Mouse (Mus musculus): ENCODE data around the gene Mcu. TPM values are rescaled to one million over a fixed set of nuclear protein-coding genes. Genes with fewer than 3 reads are reported as not detected.

Gene Mcu
- polyA plus RNA-seq, 1 experiment from 2014 or later: 24.7 TPM

DNA sequence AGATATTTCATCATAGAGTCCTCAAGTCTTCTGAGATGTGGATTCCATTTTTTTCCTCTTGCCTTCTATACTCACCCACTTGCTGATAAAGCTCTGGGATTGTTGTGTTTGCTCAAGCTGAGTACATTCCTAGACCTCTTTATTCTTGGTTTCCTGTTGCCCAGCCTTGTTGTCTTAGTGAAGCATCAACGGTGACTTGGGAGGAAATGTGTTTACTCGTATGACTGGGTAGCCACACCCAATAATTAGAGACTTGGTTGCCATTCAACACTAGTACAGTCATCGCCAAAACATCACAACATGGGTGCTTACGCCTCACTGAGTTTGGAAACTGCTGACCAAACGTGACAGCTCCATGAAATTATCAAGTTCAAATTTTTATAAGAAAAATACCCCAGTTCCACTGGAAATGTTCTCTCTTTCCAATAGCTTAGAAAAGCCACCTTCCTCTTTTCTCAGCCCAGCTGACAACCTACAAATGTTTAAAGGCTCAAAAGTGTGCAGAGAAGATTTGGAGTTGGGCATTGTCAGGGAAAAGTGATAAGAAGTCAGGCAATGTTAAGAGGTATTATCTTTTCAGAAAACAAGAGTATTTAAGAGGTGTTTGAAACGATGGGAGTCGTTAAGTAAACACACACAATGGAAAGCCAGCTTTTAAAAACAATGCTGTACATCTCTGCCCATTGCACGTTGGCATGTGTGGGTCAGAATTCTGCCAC lies 26.3 kb upstream of the Mcu start:
- Histone ChIP-seq H3K9ac (ENCODE audit: low read depth, low read length) (no peak overlapping the region), H3K27ac (ENCODE audit: low read depth, low read length) (no peak overlapping the region)
- ATAC-seq (ENCODE audit: low FRiP score): no peak

DNA sequence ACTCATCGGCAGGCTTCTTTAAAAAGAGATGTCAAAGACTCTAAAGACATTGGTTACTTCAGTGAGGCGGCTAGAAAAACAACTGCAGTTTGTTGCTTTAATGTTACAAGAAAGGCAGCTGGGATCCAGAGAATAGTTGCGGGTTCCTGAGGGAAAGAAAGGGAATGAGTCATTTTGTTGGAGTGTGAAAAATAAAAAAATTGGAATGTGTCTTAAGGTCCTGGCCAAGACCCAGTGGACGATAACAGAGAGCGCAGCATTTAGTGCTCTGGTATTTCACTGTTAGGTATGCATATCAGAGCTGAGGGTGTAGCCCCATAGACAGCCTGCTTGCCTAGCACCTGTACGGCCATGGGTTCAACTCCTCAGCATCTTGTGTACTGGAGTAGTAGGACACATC lies 22.1 kb upstream of the Mcu start:
- H3K9me3 ChIP-seq (ENCODE audit: control insufficient read depth, low read length): no peaks in the 10 kb centered on the region
- no peak overlapping the region for H3K4me3 ChIP-seq (ENCODE audit: low read depth, low read length)
- H3K9ac ChIP-seq (ENCODE audit: low read depth, low read length): no peak overlapping the region
- no peak overlapping the region for H3K27ac ChIP-seq (ENCODE audit: low read depth, low read length)
- no peaks in the 10 kb centered on the region for H3K4me1 ChIP-seq (replicated peaks; ENCODE audit: control insufficient read depth, insufficient read depth, low read length)
- ATAC-seq (ENCODE audit: low FRiP score): no peak
- 92% methylated on average over 6 of the region's 6 CpGs for WGBS
- H3K27me3 ChIP-seq (ENCODE audit: control insufficient read depth, insufficient read depth, low read length): no peaks in the 10 kb centered on the region
- DNase-seq (ENCODE audit: low spot score): no peak
- no peak overlapping the region for H3K4me2 ChIP-seq (replicated peaks; ENCODE audit: low read depth, low read length)
- no peaks in the 10 kb centered on the region for H3K36me3 ChIP-seq (ENCODE audit: control insufficient read depth, insufficient read depth, low read length)

More for the DNA sequence above, 26.3 kb upstream of the Mcu start:
- Histone ChIP-seq H3K4me1 (replicated peaks; ENCODE audit: control insufficient read depth, insufficient read depth, low read length) (no peaks in the 10 kb centered on the region), H3K36me3 (ENCODE audit: control insufficient read depth, insufficient read depth, low read length) (no peaks in the 10 kb centered on the region), H3K27me3 (ENCODE audit: control insufficient read depth, insufficient read depth, low read length) (no peaks in the 10 kb centered on the region), H3K9me3 (ENCODE audit: control insufficient read depth, low read length) (no peaks in the 10 kb centered on the region), H3K4me2 (replicated peaks; ENCODE audit: low read depth, low read length) (no peak overlapping the region), H3K4me3 (ENCODE audit: low read depth, low read length) (no peak overlapping the region)
- WGBS: 81% methylated on average over 8 of the region's 8 CpGs
- no peak for DNase-seq (ENCODE audit: low spot score)

DNA sequence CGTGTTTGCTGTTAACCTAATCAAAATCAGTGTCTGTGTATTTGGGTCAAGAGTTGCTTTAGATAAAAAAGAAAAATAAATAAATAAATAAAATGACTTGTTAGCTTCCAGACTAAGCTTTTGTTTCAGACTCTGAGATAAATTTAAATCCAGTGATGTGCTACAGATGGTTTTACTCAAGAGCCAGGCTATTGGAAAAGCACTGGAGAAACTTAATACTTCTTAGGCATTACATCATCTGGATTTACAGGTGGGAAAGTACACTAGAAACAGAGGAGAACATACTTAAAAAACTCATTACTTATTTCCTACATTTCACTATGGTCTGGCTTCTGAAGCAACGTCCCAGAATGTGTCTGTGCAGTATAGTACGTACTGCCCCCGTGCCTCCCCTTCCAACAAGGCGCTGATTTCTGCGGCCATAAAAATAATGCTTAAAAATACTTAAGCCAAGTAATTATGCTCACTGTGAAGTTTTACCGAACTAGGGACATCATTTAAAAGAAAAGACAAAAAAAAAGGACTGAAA lies 21.2 kb upstream of the Mcu start:
- Histone ChIP-seq H3K4me2 (replicated peaks; ENCODE audit: low read depth, low read length) (no peak overlapping the region), H3K27ac (ENCODE audit: low read depth, low read length) (no peak overlapping the region), H3K36me3 (ENCODE audit: control insufficient read depth, insufficient read depth, low read length) (no peaks in the 10 kb centered on the region), H3K27me3 (ENCODE audit: control insufficient read depth, insufficient read depth, low read length) (no peaks in the 10 kb centered on the region), H3K9me3 (ENCODE audit: control insufficient read depth, low read length) (no peaks in the 10 kb centered on the region), H3K4me1 (replicated peaks; ENCODE audit: control insufficient read depth, insufficient read depth, low read length) (no peaks in the 10 kb centered on the region), H3K9ac (ENCODE audit: low read depth, low read length) (no peak overlapping the region), H3K4me3 (ENCODE audit: low read depth, low read length) (no peak overlapping the region)
- 88% methylated on average over 7 of the region's 7 CpGs for WGBS
- no peak for DNase-seq (ENCODE audit: low spot score)
- ATAC-seq (ENCODE audit: low FRiP score): no peak

DNA sequence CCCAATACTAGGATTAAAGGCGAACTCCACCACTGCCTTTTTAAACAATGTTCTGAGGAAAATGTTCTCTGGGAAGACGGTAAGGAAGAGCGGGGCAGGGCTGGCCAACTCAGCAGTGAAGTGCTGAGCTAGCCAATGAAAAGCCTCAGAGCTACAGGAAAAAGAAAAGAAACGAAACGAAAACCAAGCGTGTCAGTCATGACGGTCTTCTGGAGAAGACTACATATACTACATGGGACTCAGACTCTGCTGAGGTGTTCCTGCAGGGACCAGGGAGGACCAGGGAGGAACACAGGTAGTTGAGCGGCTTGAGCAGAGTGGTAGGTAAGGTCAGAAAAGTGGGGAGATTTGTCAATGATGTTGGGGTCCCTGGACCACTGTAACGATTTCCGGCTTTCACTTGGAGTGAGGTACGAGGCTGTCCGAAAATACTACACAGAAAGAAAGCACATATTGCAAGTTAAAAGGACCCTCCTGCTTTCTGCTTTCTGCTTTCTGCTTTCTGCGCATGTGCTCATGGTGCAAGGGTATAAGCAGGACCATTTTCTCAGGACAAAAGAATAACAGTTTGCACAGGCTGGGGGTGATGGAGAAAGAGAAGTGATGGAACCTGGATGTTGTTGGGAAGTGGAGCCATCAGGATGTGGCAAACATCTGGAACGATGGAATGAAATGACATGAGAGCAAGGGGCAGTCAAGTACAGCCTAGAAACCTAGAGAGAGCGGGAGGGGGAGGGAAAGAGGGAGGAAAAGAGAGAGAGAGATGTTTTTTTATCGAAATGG lies 20.4 kb upstream of the Mcu start:
- H3K27ac ChIP-seq (ENCODE audit: low read depth, low read length): no peak overlapping the region
- 82% methylated on average over 16 of the region's 16 CpGs for WGBS
- no peak overlapping the region for H3K4me3 ChIP-seq (ENCODE audit: low read depth, low read length)
- H3K36me3 ChIP-seq (ENCODE audit: control insufficient read depth, insufficient read depth, low read length): no peaks in the 10 kb centered on the region
- ATAC-seq (ENCODE audit: low FRiP score) (no peak), DNase-seq (ENCODE audit: low spot score) (no peak)
- no peak overlapping the region for H3K9ac ChIP-seq (ENCODE audit: low read depth, low read length)
- H3K9me3 ChIP-seq (ENCODE audit: control insufficient read depth, low read length): no peaks in the 10 kb centered on the region
- no peaks in the 10 kb centered on the region for H3K27me3 ChIP-seq (ENCODE audit: control insufficient read depth, insufficient read depth, low read length)
- no peaks in the 10 kb centered on the region for H3K4me1 ChIP-seq (replicated peaks; ENCODE audit: control insufficient read depth, insufficient read depth, low read length)
- no peak overlapping the region for H3K4me2 ChIP-seq (replicated peaks; ENCODE audit: low read depth, low read length)

DNA sequence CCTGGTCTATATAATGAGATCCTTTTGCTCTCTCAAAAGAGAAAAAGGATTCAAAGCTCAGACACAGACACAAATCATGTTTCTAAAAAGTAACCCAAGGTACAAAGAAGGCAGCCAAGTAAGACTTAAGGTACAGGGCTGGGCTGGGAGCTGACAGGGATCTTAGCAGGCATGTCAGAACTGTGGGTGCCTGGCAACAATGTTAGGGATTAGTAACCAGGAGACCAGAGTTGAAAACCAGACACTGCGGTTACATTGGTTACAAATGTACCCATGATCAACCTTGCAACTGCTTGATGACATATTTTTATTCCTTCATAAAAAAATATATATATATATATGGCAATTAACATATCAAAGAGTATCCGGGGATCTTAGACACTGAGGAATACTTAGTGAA lies 19.6 kb upstream of the Mcu start:
- WGBS: 82% methylated on average over 2 of the region's 2 CpGs
- H3K36me3 ChIP-seq (ENCODE audit: control insufficient read depth, insufficient read depth, low read length): no peaks in the 10 kb centered on the region
- H3K4me2 ChIP-seq (replicated peaks; ENCODE audit: low read depth, low read length): no peak overlapping the region
- H3K27ac ChIP-seq (ENCODE audit: low read depth, low read length): no peak overlapping the region
- H3K9ac ChIP-seq (ENCODE audit: low read depth, low read length): no peak overlapping the region
- no peak overlapping the region for H3K4me3 ChIP-seq (ENCODE audit: low read depth, low read length)
- H3K27me3 ChIP-seq (ENCODE audit: control insufficient read depth, insufficient read depth, low read length): no peaks in the 10 kb centered on the region
- ATAC-seq (ENCODE audit: low FRiP score): no peak
- DNase-seq (ENCODE audit: low spot score): no peak
- no peaks in the 10 kb centered on the region for H3K4me1 ChIP-seq (replicated peaks; ENCODE audit: control insufficient read depth, insufficient read depth, low read length)
- H3K9me3 ChIP-seq (ENCODE audit: control insufficient read depth, low read length): no peaks in the 10 kb centered on the region

DNA sequence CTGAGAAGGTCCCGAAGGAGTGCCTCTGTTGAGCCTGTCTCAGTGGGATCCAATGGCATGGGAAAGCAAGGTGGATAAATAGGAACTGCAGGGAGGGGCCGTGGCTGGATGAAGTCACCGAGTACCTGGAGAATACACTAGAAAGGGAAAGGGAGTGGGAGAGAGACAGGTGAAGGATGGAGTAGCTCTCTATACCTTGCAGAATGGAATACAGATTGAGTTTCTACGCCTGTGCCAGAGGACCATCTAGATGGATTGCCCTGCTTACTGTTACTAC lies 13.0 kb upstream of the Mcu start:
- Histone ChIP-seq H3K9ac (ENCODE audit: low read depth, low read length) (no peak overlapping the region), H3K4me3 (ENCODE audit: low read depth, low read length) (no peak overlapping the region), H3K4me1 (replicated peaks; ENCODE audit: control insufficient read depth, insufficient read depth, low read length) (no peaks in the 10 kb centered on the region), H3K27me3 (ENCODE audit: control insufficient read depth, insufficient read depth, low read length) (no peaks in the 10 kb centered on the region), H3K36me3 (ENCODE audit: control insufficient read depth, insufficient read depth, low read length) (no peaks in the 10 kb centered on the region), H3K27ac (ENCODE audit: low read depth, low read length) (no peak overlapping the region), H3K4me2 (replicated peaks; ENCODE audit: low read depth, low read length) (no peak overlapping the region), H3K9me3 (ENCODE audit: control insufficient read depth, low read length) (no peaks in the 10 kb centered on the region)
- 88% methylated on average over 4 of the region's 4 CpGs for WGBS
- ATAC-seq (ENCODE audit: low FRiP score) (no peak), DNase-seq (ENCODE audit: low spot score) (no peak)

DNA sequence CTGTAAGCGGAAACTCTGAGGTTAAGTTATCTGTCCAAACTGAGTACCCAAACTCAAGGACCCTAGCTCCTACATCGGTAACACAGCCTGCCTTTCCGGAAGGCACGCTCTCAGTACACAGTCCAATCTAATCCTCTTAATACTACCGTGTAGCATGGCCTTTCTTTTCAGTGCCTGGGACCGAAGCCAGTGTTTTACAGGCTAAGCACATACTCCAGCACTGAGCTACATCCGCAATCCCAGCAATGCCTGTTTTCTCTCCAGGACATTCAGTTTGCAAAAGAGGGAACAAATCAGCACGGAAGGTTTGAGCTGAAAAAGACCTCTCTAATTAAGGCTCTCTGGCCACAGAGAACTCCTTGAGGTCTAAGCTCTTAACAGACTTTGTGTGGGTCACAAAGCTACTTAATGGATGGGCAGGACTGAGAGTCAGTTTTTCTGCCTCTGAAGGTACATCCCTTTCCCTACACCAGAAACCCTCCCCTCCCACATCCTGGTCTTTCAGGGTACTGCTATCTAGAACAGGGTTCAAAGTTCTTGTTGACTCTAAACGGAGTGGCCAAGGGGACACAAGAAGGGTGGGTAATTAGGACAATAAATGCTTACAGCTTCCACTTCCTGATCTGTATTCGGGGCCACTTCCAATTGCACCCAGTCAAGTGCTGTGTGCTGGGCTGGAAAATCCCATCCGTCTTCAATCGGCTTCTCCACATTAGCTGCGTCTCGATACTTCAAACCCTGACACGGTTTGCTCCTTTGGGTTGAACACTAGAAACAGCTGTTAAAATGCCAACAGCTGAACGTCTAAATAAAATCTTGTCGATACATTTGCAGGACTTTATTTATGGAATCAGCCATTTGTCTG lies 12.4 kb upstream of the Mcu start:
- Histone ChIP-seq H3K4me2 (replicated peaks; ENCODE audit: low read depth, low read length) (no peak overlapping the region), H3K9ac (ENCODE audit: low read depth, low read length) (no peak overlapping the region), H3K27ac (ENCODE audit: low read depth, low read length) (no peak overlapping the region), H3K9me3 (ENCODE audit: control insufficient read depth, low read length) (no peaks in the 10 kb centered on the region), H3K4me1 (replicated peaks; ENCODE audit: control insufficient read depth, insufficient read depth, low read length) (no peaks in the 10 kb centered on the region), H3K27me3 (ENCODE audit: control insufficient read depth, insufficient read depth, low read length) (no peaks in the 10 kb centered on the region), H3K4me3 (ENCODE audit: low read depth, low read length) (no peak overlapping the region), H3K36me3 (ENCODE audit: control insufficient read depth, insufficient read depth, low read length) (no peaks in the 10 kb centered on the region)
- DNase-seq (ENCODE audit: low spot score) (no peak), ATAC-seq (ENCODE audit: low FRiP score) (no peak)
- WGBS: 87% methylated on average over 17 of the region's 17 CpGs

DNA sequence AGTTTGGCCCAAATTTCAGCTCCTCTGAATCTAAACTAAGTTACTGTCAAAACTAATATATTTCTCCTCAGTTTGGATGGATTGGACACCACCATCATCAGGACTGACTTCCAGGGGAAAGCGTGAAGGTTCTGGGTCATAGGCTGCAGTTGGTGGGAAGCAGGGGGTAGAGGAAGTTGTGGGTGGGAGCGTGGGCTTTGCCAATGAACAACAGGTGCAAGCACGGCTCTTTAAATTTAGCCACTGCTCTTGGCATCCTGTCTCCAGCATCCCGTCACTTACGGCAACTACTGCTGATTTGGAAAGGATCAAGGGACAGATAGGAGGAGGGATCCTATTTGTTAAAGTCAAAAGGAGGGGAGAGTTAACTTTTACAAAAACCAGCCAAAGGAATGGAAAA lies 7.0 kb upstream of the Mcu start:
- H3K4me1 ChIP-seq (replicated peaks; ENCODE audit: control insufficient read depth, insufficient read depth, low read length): no peaks in the 10 kb centered on the region
- H3K4me3 ChIP-seq (ENCODE audit: low read depth, low read length): no peak overlapping the region
- H3K4me2 ChIP-seq (replicated peaks; ENCODE audit: low read depth, low read length): no peak overlapping the region
- H3K9ac ChIP-seq (ENCODE audit: low read depth, low read length): no peak overlapping the region
- 73% methylated on average over 5 of the region's 5 CpGs for WGBS
- DNase-seq (ENCODE audit: low spot score) (no peak), ATAC-seq (ENCODE audit: low FRiP score) (no peak)
- H3K27ac ChIP-seq (ENCODE audit: low read depth, low read length): no peak overlapping the region
- no peaks in the 10 kb centered on the region for H3K36me3 ChIP-seq (ENCODE audit: control insufficient read depth, insufficient read depth, low read length)
- H3K27me3 ChIP-seq (ENCODE audit: control insufficient read depth, insufficient read depth, low read length): no peaks in the 10 kb centered on the region
- H3K9me3 ChIP-seq (ENCODE audit: control insufficient read depth, low read length): no peaks in the 10 kb centered on the region
